Mouse (Mus musculus) ES-E14 (cell line): ENCODE results near the gene Fbxw2.

ENCODE experiments used
- CHD2 ChIP-seq: IDR thresholded peaks from 2 replicates; pipeline ENCODE4 v1.6.1; 2014; ENCODE audit warnings: mild to moderate bottlenecking, low read depth, low read length, inconsistent platforms
- HCFC1 ChIP-seq: IDR thresholded peaks from 2 replicates; pipeline ENCODE4 v1.6.1; 2012; ENCODE audit warnings: low read length, inconsistent platforms, borderline replicate concordance; ENCODE audit not compliant: insufficient read depth
- MAFK ChIP-seq: IDR thresholded peaks from 2 replicates; pipeline ENCODE4 v1.6.1; 2014; ENCODE audit warnings: mild to moderate bottlenecking, low read depth, low read length, inconsistent platforms; ENCODE audit not compliant: insufficient read depth
- ZC3H11A ChIP-seq: IDR thresholded peaks from 2 replicates; pipeline ENCODE4 v1.6.1; 2012; ENCODE audit warnings: low read depth, mild to moderate bottlenecking, inconsistent platforms, low read length, borderline replicate concordance
- ZNF384 ChIP-seq: IDR thresholded peaks from 2 replicates; pipeline ENCODE4 v1.6.1; 2012; ENCODE audit warnings: low read depth, low read length, inconsistent platforms

DNA sequence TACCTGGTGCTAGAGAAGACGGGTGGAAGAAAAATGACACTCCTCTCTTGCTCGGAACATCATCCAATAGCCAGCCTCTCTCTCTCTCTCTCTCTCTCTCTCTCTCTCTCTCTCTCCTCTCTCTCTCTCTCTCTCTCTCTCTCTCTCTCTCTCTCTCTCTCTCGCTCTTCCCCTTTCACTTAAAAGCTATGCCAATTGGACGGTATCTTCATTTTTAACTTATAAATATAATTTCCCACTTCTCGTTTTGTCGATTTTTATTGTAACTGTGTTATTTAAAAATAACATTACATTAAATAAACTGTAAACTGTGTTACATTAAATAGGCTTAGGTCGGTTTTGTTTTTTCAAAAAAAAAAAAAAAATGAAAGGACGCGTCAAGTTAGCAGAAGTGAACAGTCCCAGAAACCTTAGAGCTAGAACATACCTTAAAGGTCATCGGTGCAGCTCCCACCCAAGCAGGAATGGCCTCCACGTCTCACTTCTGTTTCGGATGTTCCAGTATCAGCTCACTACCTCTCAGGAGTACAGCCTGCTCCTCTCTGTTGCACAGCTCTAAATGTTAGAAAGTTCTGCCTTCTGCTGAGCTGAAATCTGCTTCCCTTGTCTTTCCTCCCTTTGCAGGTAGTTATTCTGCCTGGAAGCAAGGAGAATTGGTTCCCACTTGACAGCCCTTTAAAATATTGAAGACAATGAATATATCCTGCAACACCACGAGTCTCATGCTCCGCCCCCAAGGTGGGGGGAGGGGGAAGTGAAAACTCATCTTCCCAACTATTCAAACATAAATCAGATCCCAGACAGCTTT lies 71.4 kb downstream of the Fbxw2 start, which contains the start of gene Gapvd1:
- no peak for TF ChIP-seq MAFK
- TF ChIP-seq CHD2: no peak
- TF ChIP-seq ZC3H11A: no peak
- no peak for TF ChIP-seq ZNF384
- TF ChIP-seq HCFC1: no peak
